Mouse (Mus musculus) neural tube, embryonic 13.5 days (tissue): Measurements from ENCODE around the gene Me3. TPM values are rescaled to one million over a fixed set of nuclear protein-coding genes. Genes with fewer than 3 reads are reported as not detected.
"Not testable (repeated sequence)": the region's sequence is repeated elsewhere in the genome, so short reads cannot be mapped to it uniquely, and the experiment has no call there.

Experiments
- ATAC-seq: fragments of 200-750 bp; cut with Nextera tagmentation; 2 replicates; pipeline ENCODE4 v1.8.0; 2017; ENCODE audit warnings: low read depth, mild to moderate bottlenecking, moderate TSS enrichment, moderate library complexity
- H3K27ac ChIP-seq: fragments of 300-500 bp; sonication (generic); replicated peaks from 2 replicates; pipeline ENCODE4 v1.5.1; 2015; ENCODE audit warnings: moderate library complexity, mild to moderate bottlenecking, inconsistent platforms
- H3K27me3 ChIP-seq: fragments of 300-500 bp; sonication (generic); 2 replicates; pipeline ENCODE4 v1.6.1; 2015; ENCODE audit warnings: mild to moderate bottlenecking, inconsistent platforms
- H3K36me3 ChIP-seq: fragments of 300-500 bp; sonication (generic); 2 replicates; pipeline ENCODE4 v1.6.1; 2015; ENCODE audit warnings: mild to moderate bottlenecking, inconsistent platforms
- H3K4me1 ChIP-seq: fragments of 300-500 bp; sonication (generic); replicated peaks from 2 replicates; pipeline ENCODE4 v1.6.1; 2015; ENCODE audit warnings: inconsistent platforms
- H3K4me2 ChIP-seq: fragments of 300-500 bp; sonication (generic); 2 replicates; pipeline ENCODE4 v1.6.1; 2015; ENCODE audit warnings: inconsistent platforms, mild to moderate bottlenecking, moderate library complexity
- H3K4me3 ChIP-seq: fragments of 300-500 bp; sonication (generic); 2 replicates; pipeline ENCODE4 v1.5.1; 2015; ENCODE audit warnings: mild to moderate bottlenecking, inconsistent platforms
- H3K9ac ChIP-seq: fragments of 300-500 bp; sonication (generic); 2 replicates; pipeline ENCODE4 v1.6.1; 2015; ENCODE audit warnings: moderate library complexity, mild to moderate bottlenecking, inconsistent platforms
- H3K9me3 ChIP-seq: fragments of 300-500 bp; sonication (generic); 2 replicates; pipeline ENCODE4 v1.6.1; 2016; ENCODE audit warnings: inconsistent platforms
- WGBS: fragments of 180-500 bp; shearing (Covaris S2); methylation state at CpG from one replicate; pipeline ENCODE4 v1.1.7; 2015; 5-methylcytosine and 5-hydroxymethylcytosine counted together
- polyA plus RNA-seq: library from polyadenylated mRNA; unstranded; fragments of >200 nt; fragmentation: Nextera tagmentation; extraction: Ambion mirVana; gene quantifications from 2 replicates; pipeline ENCODE4 v1.2.1, GENCODE M21; 2015

Me3 gene
- polyA plus RNA-seq, 1 experiment from 2014 or later = 5.1 TPM

GRCm38 (mm10) chr7:89713059-89713458, 80.9 kb downstream of the Me3 start:
- no peak for ATAC-seq
- Histone ChIP-seq H3K4me1 (no peaks in the 10 kb centered on the region), H3K9me3 (no peaks in the 10 kb centered on the region), H3K36me3 (no peaks in the 10 kb centered on the region), H3K27me3 (no peaks in the 10 kb centered on the region), H3K27ac (no peak overlapping the region), H3K4me2 (no peak overlapping the region), H3K4me3 (no peak overlapping the region), H3K9ac (no peak overlapping the region)

- H3K9me3 ChIP-seq = no peaks in the 10 kb centered on the region
- 92% methylated on average over 3 of the region's 3 CpGs for WGBS
- no peak overlapping the region for H3K9ac ChIP-seq
- H3K4me1 ChIP-seq = no peaks in the 10 kb centered on the region
- no peaks in the 10 kb centered on the region for H3K27me3 ChIP-seq
- no peak for ATAC-seq
- no peaks in the 10 kb centered on the region for H3K36me3 ChIP-seq
- H3K27ac ChIP-seq = no peak overlapping the region
- H3K4me2 ChIP-seq = no peak overlapping the region
- H3K4me3 ChIP-seq = no peak overlapping the region
Observed at GRCm38 (mm10) chr7:89716226-89716625, 84.0 kb downstream of the Me3 start.

GRCm38 (mm10) chr7:89717521-89717920, 85.3 kb downstream of the Me3 start:
- H3K27ac ChIP-seq = no peak overlapping the region
- no peak for ATAC-seq
- no peak overlapping the region for H3K4me2 ChIP-seq
- H3K4me1 ChIP-seq = no peaks in the 10 kb centered on the region
- no peaks in the 10 kb centered on the region for H3K27me3 ChIP-seq
- no peak overlapping the region for H3K4me3 ChIP-seq
- 68% methylated on average over 2 of the region's 2 CpGs for WGBS
- H3K9ac ChIP-seq = no peak overlapping the region
- no peaks in the 10 kb centered on the region for H3K9me3 ChIP-seq
- H3K36me3 ChIP-seq = no peaks in the 10 kb centered on the region

GRCm38 (mm10) chr7:89718264-89718663, 86.1 kb downstream of the Me3 start:
- Histone ChIP-seq H3K9ac (no peak overlapping the region), H3K4me2 (no peak overlapping the region)
- 76% methylated on average over 2 of the region's 2 CpGs for WGBS

GRCm38 (mm10) chr7:89720256-89720655, 88.1 kb downstream of the Me3 start:
- no peaks in the 10 kb centered on the region for H3K36me3 ChIP-seq
- ATAC-seq = no peak
- H3K27ac ChIP-seq = no peak overlapping the region
- no peak overlapping the region for H3K9ac ChIP-seq
- no peak overlapping the region for H3K4me2 ChIP-seq
- H3K9me3 ChIP-seq = no peaks in the 10 kb centered on the region
- no peaks in the 10 kb centered on the region for H3K27me3 ChIP-seq
- WGBS = 84% methylated on average over 2 of the region's 2 CpGs
- no peak overlapping the region for H3K4me3 ChIP-seq
- no peaks in the 10 kb centered on the region for H3K4me1 ChIP-seq

More at GRCm38 (mm10) chr7:89718264-89718663, 86.1 kb downstream of the Me3 start:
- H3K4me3 ChIP-seq = no peak overlapping the region
- ATAC-seq = no peak
- no peaks in the 10 kb centered on the region for H3K9me3 ChIP-seq
- H3K27me3 ChIP-seq = no peaks in the 10 kb centered on the region
- no peaks in the 10 kb centered on the region for H3K4me1 ChIP-seq
- no peaks in the 10 kb centered on the region for H3K36me3 ChIP-seq
- H3K27ac ChIP-seq = no peak overlapping the region

- no peak overlapping the region for H3K9ac ChIP-seq
- no peaks in the 10 kb centered on the region for H3K4me1 ChIP-seq
- no peak overlapping the region for H3K27ac ChIP-seq
- H3K27me3 ChIP-seq = no peaks in the 10 kb centered on the region
- no peaks in the 10 kb centered on the region for H3K36me3 ChIP-seq
- H3K4me3 ChIP-seq = no peak overlapping the region
- H3K4me2 ChIP-seq = no peak overlapping the region
- H3K9me3 ChIP-seq = no peaks in the 10 kb centered on the region
- 79% methylated on average over 3 of the region's 3 CpGs for WGBS
- no peak for ATAC-seq
Observed at GRCm38 (mm10) chr7:89726712-89727111, 94.5 kb downstream of the Me3 start.

GRCm38 (mm10) chr7:89727615-89728014, 95.4 kb downstream of the Me3 start:
- Histone ChIP-seq H3K27ac (no peak overlapping the region), H3K4me1 (no peaks in the 10 kb centered on the region), H3K9ac (no peak overlapping the region), H3K36me3 (no peaks in the 10 kb centered on the region), H3K27me3 (no peaks in the 10 kb centered on the region), H3K4me2 (no peak overlapping the region), H3K9me3 (no peaks in the 10 kb centered on the region), H3K4me3 (no peak overlapping the region)
- 89% methylated on average over 1 of the region's 1 CpGs for WGBS
- ATAC-seq = no peak

- Histone ChIP-seq H3K4me1 (no peaks in the 10 kb centered on the region), H3K9ac (no peak overlapping the region), H3K36me3 (no peaks in the 10 kb centered on the region), H3K4me2 (no peak overlapping the region), H3K4me3 (no peak overlapping the region), H3K27me3 (no peaks in the 10 kb centered on the region), H3K9me3 (no peaks in the 10 kb centered on the region), H3K27ac (no peak overlapping the region)
- ATAC-seq = no peak
- 82% methylated on average over 3 of the region's 3 CpGs for WGBS
Observed at GRCm38 (mm10) chr7:89728393-89728792, 96.2 kb downstream of the Me3 start.

- H3K9me3 ChIP-seq = no peaks in the 10 kb centered on the region
- 70% methylated on average over 2 of the region's 2 CpGs for WGBS
- H3K4me3 ChIP-seq = no peak overlapping the region
- no peaks in the 10 kb centered on the region for H3K36me3 ChIP-seq
- ATAC-seq = no peak
- H3K27me3 ChIP-seq = no peaks in the 10 kb centered on the region
- H3K4me1 ChIP-seq = no peaks in the 10 kb centered on the region
- no peak overlapping the region for H3K27ac ChIP-seq
- no peak overlapping the region for H3K4me2 ChIP-seq
- no peak overlapping the region for H3K9ac ChIP-seq
Observed at GRCm38 (mm10) chr7:89730514-89730913, 98.3 kb downstream of the Me3 start.

- not testable (repeated sequence) for H3K27ac ChIP-seq, H3K9ac ChIP-seq, ATAC-seq, H3K27me3 ChIP-seq, H3K9me3 ChIP-seq, H3K4me2 ChIP-seq, H3K4me3 ChIP-seq, H3K36me3 ChIP-seq, H3K4me1 ChIP-seq
- WGBS = 100% methylated on average over 2 of the region's 2 CpGs
Observed at GRCm38 (mm10) chr7:89731115-89731514, 98.9 kb downstream of the Me3 start.

- 58% methylated on average over 7 of the region's 7 CpGs for WGBS
- Histone ChIP-seq H3K27ac (no peak overlapping the region), H3K36me3 (no peaks in the 10 kb centered on the region), H3K4me1 (0 out of 2 replicates have a peak, but pooled peaks cover 4% of the 10 kb centered on the region), H3K9me3 (no peaks in the 10 kb centered on the region), H3K27me3 (no peaks in the 10 kb centered on the region), H3K4me2 (no peak overlapping the region), H3K4me3 (no peak overlapping the region), H3K9ac (no peak overlapping the region)
- ATAC-seq = no peak
Observed at GRCm38 (mm10) chr7:89748415-89748814, 116.2 kb downstream of the Me3 start.

- Histone ChIP-seq H3K36me3 (no peaks in the 10 kb centered on the region), H3K27ac (no peak overlapping the region), H3K4me1 (0 out of 2 replicates have a peak, but pooled peaks cover 4% of the 10 kb centered on the region), H3K9ac (no peak overlapping the region), H3K4me2 (no peak overlapping the region), H3K4me3 (no peak overlapping the region), H3K27me3 (no peaks in the 10 kb centered on the region), H3K9me3 (no peaks in the 10 kb centered on the region)
- no peak for ATAC-seq
- 38% methylated on average over 2 of the region's 2 CpGs for WGBS
Observed at GRCm38 (mm10) chr7:89749183-89749582, 117.0 kb downstream of the Me3 start.

GRCm38 (mm10) chr7:89766678-89767508, 134.7 kb downstream of the Me3 start:
- WGBS = 12% methylated on average over 5 of the region's 5 CpGs
- ATAC-seq = peak; percentile 63; the same call in 1 of the 2 replicates
- H3K4me1 ChIP-seq = peaks cover 25% of the 10 kb centered on the region; the same call in 1 of the 2 replicates
- no peak overlapping the region for H3K4me2 ChIP-seq
- H3K4me3 ChIP-seq = no peak overlapping the region
- no peaks in the 10 kb centered on the region for H3K27me3 ChIP-seq
- no peaks in the 10 kb centered on the region for H3K36me3 ChIP-seq
- H3K27ac ChIP-seq = no peak overlapping the region
- H3K9ac ChIP-seq = no peak overlapping the region
- no peaks in the 10 kb centered on the region for H3K9me3 ChIP-seq
